Mouse (Mus musculus) gastrocnemius, postnatal 10 days (tissue): ENCODE measurements around the gene Gm2956. TPM values are rescaled to one million over a fixed set of nuclear protein-coding genes. Genes with fewer than 3 reads are reported as not detected.
A peak's percentile ranks its signal among the peaks of the same experiment; 100 is the strongest.
"Not testable (repeated sequence)": the region's sequence is repeated elsewhere in the genome, so short reads cannot be mapped to it uniquely, and the experiment has no call there.

Source experiments
- DNase-seq: peaks from one replicate; pipeline ENCODE4 v3.0.0; 2021; ENCODE audit warnings: mixed read lengths
- long read RNA-seq, 2 experiments: library from polyadenylated mRNA; stranded (forward); transcript quantifications; one replicate each; pipeline ENCODE4 v2.0.0; 2021
- total RNA-seq, 2 experiments: library from RNA; stranded (reverse); gene quantifications; 2 replicates each; pipeline ENCODE4 v1.2.3; 2021

Gm2956 gene
- under 1 TPM in 1 of 2 experiments, not detected in 1; 0.14 TPM for total RNA-seq
- long read RNA-seq, experiment 1, partial matches to known transcripts: 0 of 5 reads
- long read RNA-seq, experiment 1, other reads (novel, unspliced or antisense): 5 of 5 reads
- long read RNA-seq, experiment 2, partial matches to known transcripts: 4 of 17 reads
- long read RNA-seq, experiment 2, other reads (novel, unspliced or antisense): 13 of 17 reads

DNA sequence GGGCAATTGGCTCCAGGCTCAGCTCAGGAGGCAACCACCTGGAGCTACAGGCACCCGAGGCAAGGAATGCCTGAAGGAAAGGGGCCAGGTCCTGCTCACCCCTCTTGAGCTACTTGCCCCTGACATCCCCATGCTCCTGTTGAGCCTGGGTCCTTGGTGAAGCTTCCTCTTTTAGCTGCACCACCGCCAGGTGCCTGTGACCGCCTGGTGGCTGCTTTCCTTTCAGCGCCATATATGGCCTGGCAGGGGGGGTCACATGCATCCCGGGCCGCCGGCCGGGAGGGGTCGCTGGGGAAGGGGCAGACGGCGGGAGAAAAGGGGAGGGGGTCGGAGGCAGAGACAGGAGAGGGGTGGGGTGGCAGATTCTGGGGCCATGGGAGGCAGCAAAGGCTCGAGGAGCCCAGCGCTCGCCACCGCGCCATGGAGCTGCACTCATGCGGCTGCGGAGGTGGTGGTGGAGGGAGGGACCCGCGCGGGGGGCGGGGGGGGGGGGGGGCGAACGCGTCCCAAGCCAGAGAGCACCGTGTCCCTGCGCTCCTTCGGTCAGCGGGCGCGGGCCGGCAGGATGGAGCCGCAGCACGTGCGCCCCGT, at the start of gene Gm2956:
Gene Gm2956 (plus strand): TSS at position 541 of the 591 bp plus-strand sequence.
- DNase-seq: peak; percentile 0

DNA sequence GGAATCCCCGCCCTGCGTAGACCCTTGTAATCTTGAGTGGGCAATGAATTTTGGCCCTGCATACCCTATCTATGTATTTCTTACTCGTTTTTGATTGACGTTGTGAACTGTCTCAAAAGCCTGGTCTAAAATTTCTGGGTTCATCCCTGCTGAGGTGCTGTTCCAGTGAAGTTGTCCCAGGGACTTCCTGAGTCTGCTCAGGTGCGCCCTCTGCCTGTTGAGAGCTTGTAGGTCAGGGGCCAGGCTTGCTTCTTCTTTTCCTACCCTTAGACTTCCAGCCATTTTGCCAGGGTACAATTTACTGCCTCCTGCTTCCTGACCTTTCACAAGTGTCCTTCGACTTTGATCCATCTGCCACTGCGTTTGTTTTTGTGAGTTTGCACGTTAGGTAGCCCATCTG, 979 bp downstream of the Gm2956 start:
- DNase-seq: peak; percentile 0

DNA sequence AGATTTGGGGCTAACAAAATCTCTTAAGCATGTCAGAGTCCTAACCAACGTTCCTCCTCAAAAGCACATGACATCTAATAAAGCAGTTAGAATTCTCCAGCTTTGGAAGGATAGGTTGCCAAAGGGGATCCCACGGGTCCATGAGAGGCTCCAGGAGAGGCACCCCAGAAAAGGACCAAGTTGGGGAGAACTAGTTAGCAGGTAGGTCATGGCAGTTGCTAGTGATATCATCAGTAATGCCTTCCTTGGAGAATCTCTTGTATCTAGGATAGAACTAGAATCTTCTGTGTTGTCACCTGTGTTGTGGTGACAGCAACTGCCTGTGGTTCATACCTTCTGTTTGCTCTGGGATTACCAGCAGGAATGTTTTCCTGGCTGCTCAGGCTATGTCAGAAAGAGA, 62.4 kb downstream of the Gm2956 start, which contains the start of gene Gm10413:
Gene Gm10413 (plus strand): TSS at position 301 of the 400 bp plus-strand sequence.
- DNase-seq: not testable (repeated sequence)

Other genes starting within 250 kb of the Gm2956 start
- gene Gm10340, start 198.6 kb upstream of the Gm2956 start, total RNA-seq: not detected
- gene Gm5795, start 144.4 kb upstream of the Gm2956 start, total RNA-seq: not detected
- 1 to 10 TPM; 2.3 to 3.1 TPM for gene D830030K20Rik, start 124.1 kb upstream of the Gm2956 start, total RNA-seq
- not detected for gene Gm10413, start 62.5 kb downstream of the Gm2956 start, total RNA-seq
- 1 to 10 TPM in 1 of 2 experiments, under 1 TPM in 1; 0.87 to 1.3 TPM for gene Gm10409, start 80.0 kb downstream of the Gm2956 start, total RNA-seq
- gene Gm3005, start 95.5 kb downstream of the Gm2956 start, total RNA-seq: not detected
- not detected for gene Gm10408, start 116.8 kb downstream of the Gm2956 start, total RNA-seq